8 mouse cellular contexts compared by ENCODE assay signal in the genomic region with DNA sequence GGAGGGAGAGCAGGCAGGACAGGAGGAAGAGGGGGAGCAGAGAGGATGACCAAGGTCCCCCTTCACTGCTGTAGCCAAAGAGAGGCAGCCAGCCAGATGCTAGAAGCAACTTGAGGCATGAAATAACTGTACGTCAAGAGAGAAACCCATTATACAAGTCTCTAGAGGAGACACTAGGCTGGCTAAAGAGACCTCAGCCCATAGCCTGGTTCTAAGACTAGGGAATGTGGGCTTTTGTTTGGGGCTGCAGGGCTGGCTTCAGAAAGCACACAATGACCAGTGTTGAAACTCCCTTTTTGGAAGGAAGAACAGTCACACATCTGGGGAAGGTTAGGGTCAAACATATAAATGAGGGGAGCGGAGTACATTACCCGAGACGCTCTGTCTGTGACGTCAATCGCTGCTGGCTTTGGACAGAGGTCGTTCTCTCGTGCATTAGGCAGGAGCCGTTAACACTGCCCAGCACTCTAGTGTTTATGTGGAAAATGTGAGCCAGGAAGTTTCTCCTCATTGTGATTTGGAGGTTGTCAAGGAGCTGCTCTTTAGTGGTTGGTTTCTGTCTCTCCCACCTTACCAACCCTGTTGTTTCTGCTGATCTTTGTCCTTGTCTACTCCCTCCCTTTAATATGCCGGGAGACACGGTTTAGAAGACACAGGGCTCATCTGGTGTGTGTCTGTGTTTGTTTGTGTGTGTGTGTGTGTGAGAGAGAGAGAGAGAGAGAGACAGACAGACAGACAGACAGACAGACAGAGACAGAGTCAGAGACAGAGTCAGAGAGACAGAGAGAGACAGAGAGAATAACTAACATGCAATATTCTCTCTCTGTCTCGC. TPM values are rescaled to one million over a fixed set of nuclear protein-coding genes. Genes with fewer than 3 reads are reported as not detected.
DNase-seq lines count a peak whose midpoint lies in the region; ATAC-seq lines count a peak whose summit lies in the region.

No protein-coding gene starts in this region.

- no peak overlapping the region for H3K4me3 ChIP-seq in hindbrain, embryonic 14.5 days (replicated peaks; ENCODE audit: low read length)
- no peak overlapping the region for H3K4me3 ChIP-seq in limb, embryonic 15.5 days
- no peak overlapping the region for H3K4me3 ChIP-seq in stomach, embryonic 16.5 days (replicated peaks; ENCODE audit: low read length)

- H3K27me3 ChIP-seq in hindbrain, embryonic 14.5 days (ENCODE audit: control insufficient read depth, insufficient read depth, low read length) = no peaks in the 10 kb centered on the region
- H3K27me3 ChIP-seq in limb, embryonic 15.5 days = no peaks in the 10 kb centered on the region
- no peaks in the 10 kb centered on the region for H3K27me3 ChIP-seq in stomach, embryonic 16.5 days (ENCODE audit: control insufficient read depth, insufficient read depth, low read length)

- H3K4me1 ChIP-seq in hindbrain, embryonic 14.5 days (replicated peaks; ENCODE audit: control insufficient read depth, insufficient read depth, low read length) = peaks cover 6% of the 10 kb centered on the region; the same call in 1 of the 2 replicates
- peaks cover 17% of the 10 kb centered on the region; the same call in 1 of the 2 replicates for H3K4me1 ChIP-seq in limb, embryonic 15.5 days
- peaks cover 11% of the 10 kb centered on the region; the same call in 1 of the 2 replicates for H3K4me1 ChIP-seq in stomach, embryonic 16.5 days (ENCODE audit: control insufficient read depth, insufficient read depth, low read length)

- 31% methylated on average over 12 of the region's 12 CpGs for WGBS in hindbrain, embryonic 14.5 days
- 18% methylated on average over 12 of the region's 12 CpGs for WGBS in limb, embryonic 15.5 days
- 20% methylated on average over 12 of the region's 12 CpGs for WGBS in stomach, embryonic 16.5 days

- peak overlapping the region; percentile 19 for H3K4me2 ChIP-seq in hindbrain, embryonic 14.5 days (replicated peaks)
- H3K4me2 ChIP-seq in limb, embryonic 15.5 days = peak overlapping the region; percentile 22; the same call in 1 of the 2 replicates
- H3K4me2 ChIP-seq in stomach, embryonic 16.5 days (ENCODE audit: low read depth, low read length) = peak overlapping the region; percentile 23; the same call in 1 of the 2 replicates

- H3K27ac ChIP-seq in hindbrain, embryonic 14.5 days = no peak overlapping the region
- peak overlapping the region; percentile 59 for H3K27ac ChIP-seq in limb, embryonic 15.5 days
- peak overlapping the region; percentile 65 for H3K27ac ChIP-seq in stomach, embryonic 16.5 days (ENCODE audit: low read length)

- no peaks in the 10 kb centered on the region for H3K9me3 ChIP-seq in hindbrain, embryonic 14.5 days (ENCODE audit: control insufficient read depth, low read length)
- H3K9me3 ChIP-seq in limb, embryonic 15.5 days = no peaks in the 10 kb centered on the region
- H3K9me3 ChIP-seq in stomach, embryonic 16.5 days (replicated peaks; ENCODE audit: control insufficient read depth, low read length) = no peaks in the 10 kb centered on the region

- DNase-seq in adrenal gland, postnatal 14 days = peak; percentile 31
- peak; percentile 47 for DNase-seq in fibroblast of lung, adult 2 months (ENCODE audit: low read depth)
- peak; percentile 35 for DNase-seq in hindbrain, embryonic 14.5 days (ENCODE audit: low spot score)
- no peak for DNase-seq in ovary, adult 18-20 months (ENCODE audit: low spot score)
- DNase-seq in layer of hippocampus, postnatal 25 days (ENCODE audit: extremely low spot score in 1 of 2, low spot score in 1 of 2) = no peak
- DNase-seq in left cerebral cortex, postnatal 36 days (ENCODE audit: low spot score in 2 of 2) = no peak

- H3K36me3 ChIP-seq in hindbrain, embryonic 14.5 days (replicated peaks; ENCODE audit: control insufficient read depth, insufficient read depth) = no peaks in the 10 kb centered on the region
- H3K36me3 ChIP-seq in limb, embryonic 15.5 days = no peaks in the 10 kb centered on the region
- H3K36me3 ChIP-seq in stomach, embryonic 16.5 days (ENCODE audit: control insufficient read depth, insufficient read depth, low read length) = no peaks in the 10 kb centered on the region

- intact Hi-C loops in left cerebral cortex, postnatal 36 days (cut with DNase I) = no loop called here

- no peak for ATAC-seq in hindbrain, embryonic 14.5 days (ENCODE audit: low FRiP score)
- peak; percentile 81 for ATAC-seq in limb, embryonic 15.5 days (ENCODE audit: insufficient number of reproducible peaks, low FRiP score, low TSS enrichment, low read depth)
- ATAC-seq in stomach, embryonic 16.5 days (ENCODE audit: insufficient read depth, low FRiP score) = peak; percentile 87; the same call in 1 of the 2 replicates

- H3K9ac ChIP-seq in hindbrain, embryonic 14.5 days = no peak overlapping the region
- H3K9ac ChIP-seq in limb, embryonic 15.5 days = no peak overlapping the region
- H3K9ac ChIP-seq in stomach, embryonic 16.5 days (ENCODE audit: low read length) = no peak overlapping the region

RNA-seq across cellular contexts. Expression of gene Gm45716, which starts 57.5 kb away (rescaled TPM):
- 2.9 and 3.5 TPM in 2 replicates for total RNA-seq in adrenal gland, postnatal 14 days (2021)
- 20.4 and 25.6 TPM in 2 replicates for polyA plus RNA-seq in hindbrain, embryonic 14.5 days (2014; fragmentation: Nextera tagmentation; extraction: Ambion mirVana)
- polyA plus RNA-seq in limb, embryonic 15.5 days (2015; fragmentation: Nextera tagmentation; extraction: Ambion mirVana) = 6.4 and 7.3 TPM in 2 replicates
- polyA plus RNA-seq in stomach, embryonic 16.5 days (2015; fragmentation: Nextera tagmentation; extraction: Ambion mirVana) = 5.6 and 9.8 TPM in 2 replicates
- 1 to 10 TPM; 7.4 to 8.0 TPM for total RNA-seq in layer of hippocampus, postnatal 25 days (2021)
- total RNA-seq in left cerebral cortex, postnatal 36 days (2021) = 1 to 10 TPM; 3.6 to 4.4 TPM

Comparison
In these comparisons a context has a peak if more than half of its experiments do, and no peak if none do; other contexts are left out.
1. DNase-seq: peak in adrenal gland, postnatal 14 days (single experiment), fibroblast of lung, adult 2 months (single experiment) and hindbrain, embryonic 14.5 days (single experiment); none in ovary, adult 18-20 months (single experiment), layer of hippocampus, postnatal 25 days (0 of 2) and left cerebral cortex, postnatal 36 days (0 of 2).
2. Peak in every context shown above with its lines, with median percentiles within 50 percentile points of each other: H3K4me2 ChIP-seq.